In the genomic region with DNA sequence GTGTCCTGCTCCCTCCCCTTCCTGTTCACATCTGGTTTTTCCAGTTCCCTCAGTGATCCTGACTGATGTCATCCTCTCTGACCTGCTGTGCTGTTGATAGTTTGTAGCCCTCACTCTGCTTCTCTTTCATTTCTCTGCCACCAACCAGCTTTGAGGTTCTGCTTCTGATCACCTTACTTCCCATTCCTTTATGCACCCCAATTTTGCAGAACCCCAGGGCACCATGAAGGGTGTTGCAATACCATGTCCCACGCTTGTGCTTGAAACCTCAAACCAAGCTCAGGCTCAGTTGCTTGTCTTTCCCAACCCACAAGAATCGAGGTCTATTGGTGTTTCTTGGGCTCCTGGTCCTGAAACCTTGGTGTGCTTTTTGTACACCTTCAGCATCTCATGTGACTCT, we compare ENCODE assay signal across 18 mouse cellular contexts.
A peak's percentile ranks its signal among the peaks of the same experiment; 100 is the strongest.
DNase-seq lines count a peak whose midpoint lies in the region; ATAC-seq lines count a peak whose summit lies in the region.
"Had no signal": no experiment of that assay in that cellular context is flagged by ENCODE, and none has a peak within 500 bp of the region (broad histone marks: within the 10 kb centered on the region; RNA-seq: fewer than 3 reads in every experiment).

No protein-coding gene starts in this region.

- peak; percentile 82 for ATAC-seq in granulocyte monocyte progenitor cell, adult 5-6 weeks (replicated peaks; ENCODE audit: poor library complexity, severe bottlenecking)
- peak; percentile 77 for ATAC-seq in megakaryocyte progenitor cell, adult 5-6 weeks (replicated peaks; ENCODE audit: poor library complexity)
- peak; percentile 74; the same call in 1 of the 2 replicates for ATAC-seq in neutrophil, adult 5-6 weeks (ENCODE audit: extremely low read depth, insufficient number of reproducible peaks, low FRiP score, poor library complexity, severe bottlenecking)
- ATAC-seq: forebrain, embryonic 13.5 days; forebrain, embryonic 15.5 days had no signal

- no peak for DNase-seq in yolk sac, embryonic 10.5 days (ENCODE audit: low spot score)
- DNase-seq in layer of hippocampus, adult 11-12 months (ENCODE audit: low spot score), result no peak
- no peak for DNase-seq in gastrocnemius, postnatal 4 days (ENCODE audit: low spot score in 2 of 2)
- DNase-seq in testis, postnatal 10 days (ENCODE audit: low spot score), result no peak
- DNase-seq: adrenal gland, adult 2 months; adrenal gland, postnatal 10 days; adrenal gland, postnatal 25 days; cerebellum, adult 11 months; cerebellum, adult 18-20 months; cerebellum, adult 8-10 months; cerebellum, adult 9-11 months; cerebellum, postnatal 14 days; cerebellum, postnatal 36 days had no signal
